Mouse (Mus musculus) liver, adult 10 weeks (tissue): ENCODE results near the gene Sult1b1. TPM values are rescaled to one million over a fixed set of nuclear protein-coding genes. Genes with fewer than 3 reads are reported as not detected.

Source experiments
- polyA plus RNA-seq: library from polyadenylated mRNA; stranded (reverse); fragments of 350-450 nt; fragmentation: Illumina TruSeq; extraction: RNeasy Lipid Tissue Mini Kit (QIAGEN cat#74804); gene quantifications from one replicate; pipeline ENCODE4 v1.2.3, GENCODE M21; 2014; ENCODE audit warnings: low read depth, low replicate concordance

Sult1b1 gene
- polyA plus RNA-seq, result 180 TPM

DNA sequence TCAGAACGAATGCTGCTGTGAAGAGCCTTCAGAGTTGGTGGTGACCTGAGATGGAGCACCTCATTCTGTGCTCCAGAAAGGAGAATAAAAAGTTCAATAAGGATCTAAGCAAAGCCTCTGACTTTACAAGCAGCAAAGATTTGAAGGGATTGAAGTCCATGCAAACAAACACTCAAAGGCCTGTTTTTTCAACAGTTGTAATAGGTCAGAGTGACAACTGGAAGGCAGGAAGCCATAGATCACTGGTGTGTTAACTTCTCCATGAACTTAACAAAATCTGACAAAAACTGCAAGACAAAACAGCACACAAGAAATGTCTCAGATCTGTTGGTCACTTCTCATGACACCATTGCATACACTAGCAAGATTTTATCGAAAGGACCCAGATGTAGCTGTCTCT, at the start of gene Sult1b1:
Gene Sult1b1, minus strand, starts transcription at position 85 of the 400 bp plus-strand sequence.

DNA sequence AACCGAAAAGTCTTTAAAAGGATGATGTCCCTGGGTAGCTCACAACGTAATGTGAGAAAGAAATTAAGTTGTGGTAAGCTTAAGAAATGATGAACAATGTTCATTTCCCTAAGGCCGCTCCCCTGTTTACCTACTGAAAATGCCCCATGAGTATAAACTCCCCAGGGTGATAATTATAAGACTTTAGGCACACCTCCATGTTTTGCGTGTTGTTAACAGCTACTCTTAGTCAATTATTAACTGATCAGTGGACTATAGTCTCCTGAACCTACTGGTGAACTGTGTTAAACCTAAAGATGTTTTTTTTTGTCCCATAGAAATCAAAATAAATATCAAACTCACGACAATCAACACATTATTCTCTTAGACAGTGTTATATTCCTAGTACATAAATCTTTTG, 30.9 kb upstream of the Sult1b1 start, which contains the start of gene Sult1d1:
Gene Sult1d1, minus strand, starts transcription at position 183 of the 400 bp plus-strand sequence.

DNA sequence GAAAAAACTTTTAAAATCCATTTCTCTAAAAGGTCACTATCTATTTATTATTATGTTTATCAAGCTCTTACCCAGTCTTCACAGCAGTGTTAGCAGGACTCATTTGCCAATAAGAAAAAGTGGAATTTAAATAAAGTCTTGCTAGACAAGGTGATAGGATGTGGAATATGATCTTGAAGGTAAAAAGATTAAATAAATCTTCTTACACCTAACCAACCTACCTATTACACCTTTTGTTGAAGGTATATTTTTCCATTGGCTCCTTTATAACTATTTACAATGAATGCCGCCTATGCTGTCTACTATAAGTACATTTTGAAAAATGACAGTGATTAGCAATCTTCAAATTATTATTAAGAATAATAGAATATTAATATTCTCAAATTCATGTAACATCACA, 47.2 kb downstream of the Sult1b1 start, which contains the start of gene Ugt2a1:
Gene Ugt2a1, minus strand, starts transcription at position 101 of the 400 bp plus-strand sequence.

DNA sequence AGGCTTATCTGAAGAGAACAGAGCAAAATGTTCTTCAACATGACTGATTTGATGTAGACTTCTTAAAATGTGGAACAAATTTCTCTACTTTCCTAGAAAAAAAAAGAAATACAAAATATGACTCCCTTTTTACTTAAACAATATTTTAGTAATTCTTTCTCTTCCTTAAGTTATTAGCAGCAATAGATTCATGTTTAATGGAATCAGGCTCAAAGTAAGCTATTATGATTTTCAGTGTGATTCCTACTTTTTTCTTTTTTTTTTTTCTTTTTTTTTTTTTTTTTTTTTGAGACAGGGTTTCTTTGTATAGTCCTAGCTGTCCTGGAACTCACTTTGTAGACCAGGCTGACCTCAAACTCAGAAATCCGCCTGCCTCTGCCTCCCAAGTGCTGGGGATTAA, 51.3 kb downstream of the Sult1b1 start, which contains the start of gene Gm43638:
Gene Gm43638, minus strand, starts transcription at position 101 of the 400 bp plus-strand sequence.

DNA sequence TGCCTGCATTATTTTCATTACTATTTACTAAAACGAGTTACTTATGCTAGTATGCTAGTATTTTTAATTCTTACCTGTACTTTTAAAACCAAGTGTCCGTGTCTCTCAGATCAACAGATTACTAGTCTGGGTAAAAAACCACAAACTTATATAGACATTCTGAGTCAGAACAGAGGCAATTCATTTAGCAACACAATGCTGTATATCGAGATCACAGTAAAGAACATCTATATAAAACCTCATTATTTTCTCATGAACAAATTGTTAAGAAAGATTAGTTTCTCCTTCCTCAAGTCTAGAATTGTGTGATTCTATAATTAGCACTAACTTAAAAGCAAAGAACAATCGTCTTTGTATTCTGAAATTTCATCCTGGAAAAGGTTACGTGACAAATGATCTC, 55.8 kb downstream of the Sult1b1 start, which contains the start of gene Ugt2a2:
Gene Ugt2a2, minus strand, starts transcription at position 101 of the 400 bp plus-strand sequence.

Other genes starting within 250 kb of the Sult1b1 start
- 614 TPM for gene Ugt2a3, start 201.0 kb downstream of the Sult1b1 start, polyA plus RNA-seq
- gene Ugt2b38, start 114.0 kb downstream of the Sult1b1 start, polyA plus RNA-seq, result 4.3 TPM
- not detected for gene Ugt2a2, start 55.9 kb downstream of the Sult1b1 start, polyA plus RNA-seq
- not detected for gene Gm43638, start 51.4 kb downstream of the Sult1b1 start, polyA plus RNA-seq
- not detected for gene Ugt2a1, start 47.3 kb downstream of the Sult1b1 start, polyA plus RNA-seq
- 893 TPM for gene Sult1d1, start 30.8 kb upstream of the Sult1b1 start, polyA plus RNA-seq
- gene Sult1e1, start 53.4 kb upstream of the Sult1b1 start, polyA plus RNA-seq, result 4.5 TPM
- gene Csn1s1, start 128.0 kb upstream of the Sult1b1 start, polyA plus RNA-seq, result not detected
- not detected for gene Csn2, start 161.4 kb upstream of the Sult1b1 start, polyA plus RNA-seq
- gene Csn1s2a, start 236.4 kb upstream of the Sult1b1 start, polyA plus RNA-seq, result not detected